Mouse (Mus musculus): ENCODE measurements around the gene Zfp691.

- TF ChIP-seq CTCF (IDR thresholded peaks at IDR 0.05; ENCODE audit: low read depth) (no peak), EP300 (IDR thresholded peaks at IDR 0.05; ENCODE audit: low read depth) (no peak)
Observed at GRCm38 (mm10) chr4:119137313-119137712, 36.7 kb downstream of the Zfp691 start.

Data from heart, postnatal 0 days (tissue).